In genomic region chr14:100316780-100317179, GRCm38 (mm10) we compare ENCODE assay signal across 28 mouse cellular contexts. TPM values are rescaled to one million over a fixed set of nuclear protein-coding genes. Genes with fewer than 3 reads are reported as not detected.
DNase-seq lines count a peak whose midpoint lies in the region; ATAC-seq and TF ChIP-seq lines count a peak whose summit lies in the region.
"Had no signal": no experiment of that assay in that cellular context is flagged by ENCODE, and none has a peak within 500 bp of the region (broad histone marks: within the 10 kb centered on the region; RNA-seq: fewer than 3 reads in every experiment).

No protein-coding gene starts in this region.

- intact Hi-C loops in heart, postnatal 10 days (cut with DNase I), result no loop called here
- intact Hi-C loops in heart, adult 2 months (cut with DNase I), result no loop called here

- ATAC-seq in lung, embryonic 14.5 days (ENCODE audit: insufficient read depth), result peak; percentile 35; the same call in 1 of the 2 replicates
- peak; percentile 49 to 58; a peak in 3 of 4 replicates for ATAC-seq in hematopoietic stem cell, adult 5-6 weeks (replicated peaks in 1 of 2; ENCODE audit: insufficient read depth in 1 of 2, low FRiP score in 2 of 2, low TSS enrichment in 1 of 2, low read depth in 1 of 2, poor library complexity in 2 of 2, severe bottlenecking in 2 of 2)
- ATAC-seq: activated CD4-positive, CD25-positive, alpha-beta regulatory T cell, adult 4 months; forebrain, embryonic 16.5 days had no signal

- WGBS in lung, embryonic 14.5 days, result 48% methylated on average over 4 of the region's 4 CpGs
- 68% methylated on average over 4 of the region's 4 CpGs for WGBS in heart, adult 2 months

- no peak overlapping the region for H3K4me3 ChIP-seq in lung, embryonic 14.5 days (ENCODE audit: low read depth, low read length)
- no peak overlapping the region for H3K4me3 ChIP-seq in heart, adult 2 months
- H3K4me3 ChIP-seq: embryonic facial prominence, embryonic 12.5 days; embryonic facial prominence, embryonic 15.5 days; heart, embryonic 12.5 days; heart, embryonic 15.5 days; hindbrain, embryonic 12.5 days; hindbrain, embryonic 15.5 days had no signal

- no peak overlapping the region for H3K4me2 ChIP-seq in lung, embryonic 14.5 days
- H3K4me2 ChIP-seq: embryonic facial prominence, embryonic 12.5 days; embryonic facial prominence, embryonic 15.5 days; heart, embryonic 12.5 days; heart, embryonic 15.5 days; hindbrain, embryonic 12.5 days; hindbrain, embryonic 15.5 days had no signal

- DNase-seq in lung, embryonic 14.5 days, result peak; percentile 31
- DNase-seq in lung, postnatal 36 days, result no peak
- DNase-seq in MEL-GATA-1-ER (ENCODE audit: extremely low read depth, low read depth), result peak; percentile 55
- DNase-seq in heart, postnatal 10 days, result no peak
- DNase-seq in kidney, adult 11 months, result no peak
- no peak for DNase-seq in heart, adult 2 months
- DNase-seq: adrenal gland, adult 8-10 months; adrenal gland, postnatal 25 days; B cell, adult 2 months; cerebellum, adult 18-20 months; cerebellum, adult 9-10 months; cerebellum, postnatal 14 days; gastrocnemius, postnatal 10 days; gastrocnemius, postnatal 36 days; heart, adult 11 months; heart, postnatal 14 days; heart, postnatal 4 days had no signal

- H3K79me2 ChIP-seq in heart, adult 2 months (replicated peaks; ENCODE audit: control insufficient read depth, insufficient read depth, low read length), result no peaks in the 10 kb centered on the region

- no peaks in the 10 kb centered on the region for H3K27me3 ChIP-seq in lung, embryonic 14.5 days (ENCODE audit: insufficient read depth, low read length)
- H3K27me3 ChIP-seq in heart, adult 2 months (ENCODE audit: control insufficient read depth, insufficient read depth, low read length), result no peaks in the 10 kb centered on the region
- H3K27me3 ChIP-seq: CH12.LX; embryonic facial prominence, embryonic 12.5 days; embryonic facial prominence, embryonic 15.5 days; heart, embryonic 12.5 days; heart, embryonic 15.5 days; hindbrain, embryonic 12.5 days; hindbrain, embryonic 15.5 days had no signal

- no peak overlapping the region for H3K27ac ChIP-seq in lung, embryonic 14.5 days (ENCODE audit: low read depth)
- no peak overlapping the region for H3K27ac ChIP-seq in heart, adult 2 months
- H3K27ac ChIP-seq: embryonic facial prominence, embryonic 12.5 days; embryonic facial prominence, embryonic 15.5 days; heart, embryonic 15.5 days; hindbrain, embryonic 12.5 days; hindbrain, embryonic 15.5 days had no signal

- TF ChIP-seq CTCF in lung, embryonic 14.5 days (IDR thresholded peaks at IDR 0.05; ENCODE audit: low read depth), result no peak
- TF ChIP-seq CTCF in heart, adult 2 months (IDR thresholded peaks at IDR 0.05), result no peak

- TF ChIP-seq EP300 in heart, adult 2 months (IDR thresholded peaks at IDR 0.05; ENCODE audit: insufficient read depth, low read depth, low read length), result no peak

- no peak overlapping the region for H3K9ac ChIP-seq in lung, embryonic 14.5 days
- H3K9ac ChIP-seq in heart, adult 2 months (ENCODE audit: low read depth, low read length), result no peak overlapping the region
- H3K9ac ChIP-seq: embryonic facial prominence, embryonic 12.5 days; embryonic facial prominence, embryonic 15.5 days; heart, embryonic 12.5 days; heart, embryonic 15.5 days; hindbrain, embryonic 12.5 days; hindbrain, embryonic 15.5 days had no signal

- H3K9me3 ChIP-seq in lung, embryonic 14.5 days (ENCODE audit: low read depth, low read length), result no peaks in the 10 kb centered on the region
- H3K9me3 ChIP-seq: embryonic facial prominence, embryonic 12.5 days; embryonic facial prominence, embryonic 15.5 days; heart, embryonic 12.5 days; heart, embryonic 15.5 days; hindbrain, embryonic 12.5 days; hindbrain, embryonic 15.5 days had no signal

- H3K4me1 ChIP-seq in lung, embryonic 14.5 days (ENCODE audit: insufficient read depth), result no peaks in the 10 kb centered on the region
- H3K4me1 ChIP-seq in heart, adult 2 months (ENCODE audit: control insufficient read depth, insufficient read depth, low read length), result no peaks in the 10 kb centered on the region
- H3K4me1 ChIP-seq: embryonic facial prominence, embryonic 12.5 days; embryonic facial prominence, embryonic 15.5 days; hindbrain, embryonic 12.5 days; hindbrain, embryonic 15.5 days had no signal

- no peak for TF ChIP-seq POLR2A in heart, adult 2 months (IDR thresholded peaks at IDR 0.05; ENCODE audit: insufficient read depth, low read depth, low read length)

- no peaks in the 10 kb centered on the region for H3K36me3 ChIP-seq in lung, embryonic 14.5 days (ENCODE audit: insufficient read depth)
- H3K36me3 ChIP-seq in heart, adult 2 months (ENCODE audit: control insufficient read depth, insufficient read depth, low read length), result no peaks in the 10 kb centered on the region
- H3K36me3 ChIP-seq: embryonic facial prominence, embryonic 12.5 days; embryonic facial prominence, embryonic 15.5 days; G1E; heart, embryonic 12.5 days; heart, embryonic 15.5 days; hindbrain, embryonic 12.5 days; hindbrain, embryonic 15.5 days had no signal

RNA-seq across cellular contexts. Expression of gene Klf12, which starts 32.3 kb away (rescaled TPM):
- 12.7 and 15.4 TPM in 2 replicates for polyA plus RNA-seq in lung, embryonic 14.5 days (2014; fragmentation: Nextera tagmentation; extraction: Ambion mirVana)
- total RNA-seq in hematopoietic stem cell, adult 5-6 weeks (2017), result 6.2 and 6.6 TPM in 2 replicates
- total RNA-seq in heart, postnatal 10 days (2021), result 10 to 100 TPM; 15.3 to 17.4 TPM
- 10 to 100 TPM; 15.3 to 15.8 TPM for total RNA-seq in heart, adult 2 months (2021)
- 8.6 and 14.6 TPM in 2 replicates for polyA plus RNA-seq in heart, adult 2 months (2012; rRNA removed)
- polyA plus RNA-seq: G1E had no signal

Comparison
In these comparisons a context has a peak if more than half of its experiments do, and no peak if none do; other contexts are left out.
1. DNase-seq: peak in lung, embryonic 14.5 days (single experiment) and MEL-GATA-1-ER (single experiment); none in lung, postnatal 36 days (single experiment), heart, postnatal 10 days (0 of 2), kidney, adult 11 months (single experiment) and heart, adult 2 months (0 of 2).